Mouse (Mus musculus): ENCODE data around the gene Gucy2c.

Gucy2c gene

GRCm38 (mm10) chr6:136742352-136743118 is 39.0 kb downstream of the Gucy2c start:
- peak; percentile 59 to 78 for DNase-seq (ENCODE audit: low read depth in 1 of 2, low spot score in 2 of 2)

GRCm38 (mm10) chr6:136741281-136741680 is 40.3 kb downstream of the Gucy2c start:
- no peak for DNase-seq (ENCODE audit: low read depth in 1 of 2, low spot score in 2 of 2)

GRCm38 (mm10) chr6:136735766-136736165 is 45.8 kb downstream of the Gucy2c start:
- DNase-seq (ENCODE audit: low read depth in 1 of 2, low spot score in 2 of 2): no peak

- DNase-seq (ENCODE audit: low read depth in 1 of 2, low spot score in 2 of 2): no peak
Observed at GRCm38 (mm10) chr6:136728144-136728543, 53.4 kb downstream of the Gucy2c start.

GRCm38 (mm10) chr6:136723171-136723570 is 58.4 kb downstream of the Gucy2c start:
- no peak for DNase-seq (ENCODE audit: low read depth in 1 of 2, low spot score in 2 of 2)

- DNase-seq (ENCODE audit: low read depth in 1 of 2, low spot score in 2 of 2): no peak
Observed at GRCm38 (mm10) chr6:136722565-136722964, 59.0 kb downstream of the Gucy2c start.

- peak in 1 of 2 experiments; percentile 27 for DNase-seq (ENCODE audit: low read depth in 1 of 2, low spot score in 2 of 2)
Observed at GRCm38 (mm10) chr6:136721925-136722324, 59.6 kb downstream of the Gucy2c start.

- DNase-seq (ENCODE audit: low read depth in 1 of 2, low spot score in 2 of 2): no peak
Observed at GRCm38 (mm10) chr6:136720436-136720835, 61.1 kb downstream of the Gucy2c start.

- peak; percentile 41 to 50 for DNase-seq (ENCODE audit: low read depth in 1 of 2, low spot score in 2 of 2)
Observed at GRCm38 (mm10) chr6:136715881-136716431, 65.6 kb downstream of the Gucy2c start.

GRCm38 (mm10) chr6:136714097-136714496 is 67.5 kb downstream of the Gucy2c start:
- peak in 1 of 2 experiments; percentile 44 for DNase-seq (ENCODE audit: low read depth in 1 of 2, low spot score in 2 of 2)

- no peak for DNase-seq (ENCODE audit: low read depth in 1 of 2, low spot score in 2 of 2)
Observed at GRCm38 (mm10) chr6:136710408-136710807, 71.2 kb downstream of the Gucy2c start.

- no peak for DNase-seq (ENCODE audit: low read depth in 1 of 2, low spot score in 2 of 2)
Observed at GRCm38 (mm10) chr6:136708597-136708996, 73.0 kb downstream of the Gucy2c start.

GRCm38 (mm10) chr6:136701878-136702277 is 79.7 kb downstream of the Gucy2c start:
- DNase-seq (ENCODE audit: low read depth in 1 of 2, low spot score in 2 of 2): no peak

- DNase-seq (ENCODE audit: low read depth in 1 of 2, low spot score in 2 of 2): no peak
Observed at GRCm38 (mm10) chr6:136701185-136701584, 80.4 kb downstream of the Gucy2c start.

GRCm38 (mm10) chr6:136691314-136691713 is 90.3 kb downstream of the Gucy2c start:
- no peak for DNase-seq (ENCODE audit: low read depth in 1 of 2, low spot score in 2 of 2)

- no peak for DNase-seq (ENCODE audit: low read depth in 1 of 2, low spot score in 2 of 2)
Observed at GRCm38 (mm10) chr6:136690527-136690926, 91.0 kb downstream of the Gucy2c start.

GRCm38 (mm10) chr6:136689790-136690413 is 91.7 kb downstream of the Gucy2c start:
- peak; percentile 74 to 76 for DNase-seq (ENCODE audit: low read depth in 1 of 2, low spot score in 2 of 2)

GRCm38 (mm10) chr6:136685433-136685832 is 96.1 kb downstream of the Gucy2c start:
- no peak for DNase-seq (ENCODE audit: low read depth in 1 of 2, low spot score in 2 of 2)

GRCm38 (mm10) chr6:136683410-136684334 is 97.9 kb downstream of the Gucy2c start:
- DNase-seq (ENCODE audit: low read depth in 1 of 2, low spot score in 2 of 2): peak; percentile 70 to 75

- DNase-seq (ENCODE audit: low read depth in 1 of 2, low spot score in 2 of 2): no peak
Observed at GRCm38 (mm10) chr6:136679381-136679780, 102.2 kb downstream of the Gucy2c start.

- no peak for DNase-seq (ENCODE audit: low read depth in 1 of 2, low spot score in 2 of 2)
Observed at GRCm38 (mm10) chr6:136674935-136675334, 106.6 kb downstream of the Gucy2c start.
